Mouse (Mus musculus): ENCODE results near the gene Dvl3. TPM values are rescaled to one million over a fixed set of nuclear protein-coding genes. Genes with fewer than 3 reads are reported as not detected.
A peak's percentile ranks its signal among the peaks of the same experiment; 100 is the strongest.

Dvl3 gene
- 3.0 and 3.5 TPM in 2 replicates for polyA plus RNA-seq (2015; fragmentation: Nextera tagmentation; extraction: Ambion mirVana)

DNA sequence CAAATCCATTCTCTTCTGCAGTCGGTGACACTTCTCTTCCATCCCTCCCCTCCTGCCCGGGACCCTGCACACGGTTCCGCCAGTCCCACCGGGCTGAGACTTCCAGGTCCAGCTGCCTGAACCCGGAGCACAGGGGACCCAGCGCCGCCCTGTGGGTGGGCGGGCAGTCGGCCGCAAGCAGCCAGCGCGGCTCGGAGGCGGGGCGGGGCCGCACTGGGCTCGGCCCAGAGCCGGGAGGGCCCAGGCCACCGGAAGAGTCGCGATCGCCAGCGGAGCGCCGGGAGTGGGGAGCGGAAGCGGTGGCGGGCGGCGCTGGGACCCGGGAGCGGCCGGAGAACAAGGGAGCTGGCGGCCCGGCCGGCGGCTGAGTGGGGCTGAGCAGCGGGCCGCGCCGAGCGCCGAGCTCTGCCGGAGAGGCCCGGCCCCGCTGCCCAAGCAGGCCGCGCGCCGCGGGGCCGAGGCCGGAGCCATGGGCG is at the start of gene Dvl3:
Gene Dvl3, plus strand, starts transcription at position 257 of the 476 bp plus-strand sequence.
- Histone ChIP-seq H3K27me3 (ENCODE audit: insufficient read depth, low read length) (no peaks in the 10 kb centered on the region), H3K4me1 (ENCODE audit: insufficient read depth) (peaks cover 16% of the 10 kb centered on the region), H3K4me2 (ENCODE audit: low read depth, low read length) (peak within 1 kb of the TSS; percentile 81), H3K27ac (ENCODE audit: low read depth) (peak within 1 kb of the TSS; percentile 88), H3K4me3 (ENCODE audit: low read depth, low read length) (peak within 1 kb of the TSS; percentile 91), H3K9ac (replicated peaks) (peak within 1 kb of the TSS; percentile 95), H3K36me3 (replicated peaks; ENCODE audit: insufficient read depth, low read length) (peaks cover 2% of the 10 kb centered on the region; the same call in 1 of the 2 replicates), H3K9me3 (ENCODE audit: low read length) (no peaks in the 10 kb centered on the region)
- peak; percentile 96 for ATAC-seq
- 1% methylated on average over 50 of the region's 55 CpGs for WGBS (ENCODE audit: insufficient replicate concordance)
- DNase-seq, result peak; percentile 93
- TF ChIP-seq EP300 (IDR thresholded peaks at IDR 0.05; ENCODE audit: low read depth) (no peak), CTCF (IDR thresholded peaks at IDR 0.05; ENCODE audit: low read depth) (peak; percentile 60)

DNA sequence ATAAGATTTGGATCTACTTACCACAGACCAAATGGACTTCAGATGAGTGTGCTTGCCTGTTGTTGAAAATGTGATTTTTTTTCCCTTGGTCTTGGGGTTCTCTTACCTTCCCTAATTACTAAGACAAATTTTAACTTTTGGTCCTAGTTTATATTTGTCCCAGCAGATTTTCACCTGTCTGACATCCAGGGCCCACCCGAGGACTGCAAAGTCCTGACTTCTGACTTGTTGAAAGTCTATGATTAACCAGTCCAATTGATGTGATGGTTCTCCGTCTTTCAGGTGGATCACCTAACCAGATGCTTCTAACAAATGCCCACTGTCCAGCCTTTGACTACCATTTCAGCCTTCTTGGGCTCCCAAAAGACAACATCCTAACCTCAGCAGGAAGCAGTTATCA is 45.8 kb upstream of the Dvl3 start:
- Histone ChIP-seq H3K9ac (replicated peaks) (no peak overlapping the region), H3K36me3 (replicated peaks; ENCODE audit: insufficient read depth, low read length) (no peaks in the 10 kb centered on the region), H3K4me3 (ENCODE audit: low read depth, low read length) (no peak overlapping the region), H3K27me3 (ENCODE audit: insufficient read depth, low read length) (no peaks in the 10 kb centered on the region), H3K4me2 (ENCODE audit: low read depth, low read length) (no peak overlapping the region), H3K9me3 (ENCODE audit: low read length) (no peaks in the 10 kb centered on the region), H3K4me1 (ENCODE audit: insufficient read depth) (no peaks in the 10 kb centered on the region), H3K27ac (ENCODE audit: low read depth) (no peak overlapping the region)
- no peak for DNase-seq
- no peak for TF ChIP-seq EP300 (IDR thresholded peaks at IDR 0.05; ENCODE audit: low read depth)
- no peak for TF ChIP-seq CTCF (IDR thresholded peaks at IDR 0.05; ENCODE audit: low read depth)
- ATAC-seq, result no peak
- WGBS (ENCODE audit: insufficient replicate concordance), result 76% methylated on average over 2 of the region's 2 CpGs

DNA sequence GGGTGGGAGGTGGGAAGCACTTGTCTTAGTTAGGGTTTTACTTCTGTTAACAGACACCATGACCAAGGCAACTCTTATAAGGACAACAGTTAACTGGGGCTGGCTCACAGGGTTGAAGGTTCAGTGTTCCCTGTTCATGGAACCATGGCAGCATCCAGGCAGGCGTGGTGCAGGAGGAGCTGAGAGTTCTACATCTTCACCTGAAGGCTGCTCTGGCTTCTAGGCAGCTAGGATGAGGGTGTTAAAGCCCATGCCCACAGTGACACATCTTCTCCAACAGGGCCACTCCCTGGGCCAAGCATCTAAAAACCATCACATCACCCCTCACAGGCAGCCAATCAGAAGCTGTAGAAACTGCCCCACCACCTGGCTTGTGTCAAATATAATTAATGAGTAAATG is 45.1 kb upstream of the Dvl3 start:
- no peak for DNase-seq
- Histone ChIP-seq H3K27ac (ENCODE audit: low read depth) (no peak overlapping the region), H3K4me2 (ENCODE audit: low read depth, low read length) (no peak overlapping the region), H3K36me3 (replicated peaks; ENCODE audit: insufficient read depth, low read length) (no peaks in the 10 kb centered on the region), H3K27me3 (ENCODE audit: insufficient read depth, low read length) (no peaks in the 10 kb centered on the region), H3K9ac (replicated peaks) (no peak overlapping the region), H3K4me3 (ENCODE audit: low read depth, low read length) (no peak overlapping the region), H3K4me1 (ENCODE audit: insufficient read depth) (no peaks in the 10 kb centered on the region), H3K9me3 (ENCODE audit: low read length) (no peaks in the 10 kb centered on the region)
- WGBS (ENCODE audit: insufficient replicate concordance), result 80% methylated on average over 1 of the region's 1 CpGs
- no peak for ATAC-seq
- TF ChIP-seq EP300 (IDR thresholded peaks at IDR 0.05; ENCODE audit: low read depth) (no peak), CTCF (IDR thresholded peaks at IDR 0.05; ENCODE audit: low read depth) (no peak)

DNA sequence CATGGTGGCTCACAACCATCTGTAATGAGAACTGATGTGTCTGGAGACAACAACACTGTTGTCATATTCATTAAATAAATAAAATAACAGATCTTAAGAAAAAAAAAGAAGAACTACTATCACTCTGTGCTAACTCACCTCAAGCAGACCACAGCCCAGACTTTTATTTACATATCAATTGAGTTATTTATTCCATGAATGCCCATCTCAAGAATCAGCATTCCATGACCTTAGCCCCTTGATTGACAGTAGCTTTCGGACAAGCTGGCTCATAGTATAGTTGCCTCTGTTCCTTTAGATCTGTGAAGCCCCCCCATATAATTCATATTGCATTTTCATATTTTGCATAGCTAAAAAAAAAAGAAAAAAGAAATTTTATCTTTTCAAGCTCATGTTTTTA is 43.0 kb upstream of the Dvl3 start:
- no peaks in the 10 kb centered on the region for H3K9me3 ChIP-seq (ENCODE audit: low read length)
- TF ChIP-seq EP300 (IDR thresholded peaks at IDR 0.05; ENCODE audit: low read depth), result no peak
- TF ChIP-seq CTCF (IDR thresholded peaks at IDR 0.05; ENCODE audit: low read depth), result no peak
- H3K4me1 ChIP-seq (ENCODE audit: insufficient read depth), result no peaks in the 10 kb centered on the region
- ATAC-seq (no peak), DNase-seq (no peak)
- H3K27ac ChIP-seq (ENCODE audit: low read depth), result no peak overlapping the region
- no peak overlapping the region for H3K9ac ChIP-seq (replicated peaks)
- H3K4me3 ChIP-seq (ENCODE audit: low read depth, low read length), result no peak overlapping the region
- no peaks in the 10 kb centered on the region for H3K36me3 ChIP-seq (replicated peaks; ENCODE audit: insufficient read depth, low read length)
- no peak overlapping the region for H3K4me2 ChIP-seq (ENCODE audit: low read depth, low read length)
- WGBS (ENCODE audit: insufficient replicate concordance), result 83% methylated on average over 1 of the region's 1 CpGs
- no peaks in the 10 kb centered on the region for H3K27me3 ChIP-seq (ENCODE audit: insufficient read depth, low read length)

DNA sequence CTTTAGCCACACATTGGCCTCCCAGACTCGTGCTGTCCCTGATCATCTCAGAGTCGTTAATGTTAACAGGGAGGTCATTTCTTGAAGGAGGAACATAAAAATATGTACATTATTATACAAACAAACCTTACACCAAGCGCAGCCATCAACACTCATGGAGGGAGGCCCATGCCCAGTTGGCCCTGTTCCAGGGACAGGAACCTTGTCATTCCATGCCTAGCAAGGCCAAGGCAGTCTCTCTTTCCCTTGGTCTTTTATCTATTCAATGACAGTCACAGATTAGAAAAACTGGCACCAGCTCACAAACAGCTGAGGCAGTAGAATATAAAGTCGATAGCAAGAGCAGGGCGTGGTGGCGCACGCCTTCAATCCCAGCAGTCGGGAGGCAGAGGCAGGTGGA is 42.6 kb upstream of the Dvl3 start:
- H3K4me1 ChIP-seq (ENCODE audit: insufficient read depth), result no peaks in the 10 kb centered on the region
- no peak overlapping the region for H3K4me3 ChIP-seq (ENCODE audit: low read depth, low read length)
- ATAC-seq (no peak), DNase-seq (no peak)
- no peak overlapping the region for H3K4me2 ChIP-seq (ENCODE audit: low read depth, low read length)
- no peaks in the 10 kb centered on the region for H3K9me3 ChIP-seq (ENCODE audit: low read length)
- H3K27me3 ChIP-seq (ENCODE audit: insufficient read depth, low read length), result no peaks in the 10 kb centered on the region
- no peak overlapping the region for H3K9ac ChIP-seq (replicated peaks)
- 77% methylated on average over 8 of the region's 8 CpGs for WGBS (ENCODE audit: insufficient replicate concordance)
- TF ChIP-seq EP300 (IDR thresholded peaks at IDR 0.05; ENCODE audit: low read depth) (no peak), CTCF (IDR thresholded peaks at IDR 0.05; ENCODE audit: low read depth) (no peak)
- H3K27ac ChIP-seq (ENCODE audit: low read depth), result no peak overlapping the region
- no peaks in the 10 kb centered on the region for H3K36me3 ChIP-seq (replicated peaks; ENCODE audit: insufficient read depth, low read length)

DNA sequence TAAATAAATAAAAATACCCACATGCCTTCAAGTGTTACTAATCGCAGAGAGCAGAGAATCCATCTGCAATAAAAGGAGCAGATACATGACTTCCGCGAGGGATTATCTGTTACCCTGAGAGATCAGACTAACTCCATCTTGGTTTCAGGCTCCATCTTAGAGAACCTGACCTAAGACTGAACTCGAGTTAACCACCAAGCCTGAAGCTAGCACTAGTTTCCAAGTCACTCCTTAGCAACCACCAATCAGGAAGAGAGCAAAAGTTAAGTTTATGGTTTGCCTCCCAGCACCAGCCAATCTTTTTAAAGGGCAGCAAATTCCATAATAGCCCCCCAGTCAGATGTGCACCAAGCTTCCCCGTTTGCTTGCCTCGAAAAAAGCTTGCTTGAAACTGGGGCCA is 42.0 kb upstream of the Dvl3 start:
- no peaks in the 10 kb centered on the region for H3K27me3 ChIP-seq (ENCODE audit: insufficient read depth, low read length)
- H3K9me3 ChIP-seq (ENCODE audit: low read length), result no peaks in the 10 kb centered on the region
- H3K36me3 ChIP-seq (replicated peaks; ENCODE audit: insufficient read depth, low read length), result no peaks in the 10 kb centered on the region
- no peak overlapping the region for H3K9ac ChIP-seq (replicated peaks)
- DNase-seq, result no peak
- no peak overlapping the region for H3K27ac ChIP-seq (ENCODE audit: low read depth)
- 77% methylated on average over 6 of the region's 6 CpGs for WGBS (ENCODE audit: insufficient replicate concordance)
- ATAC-seq, result no peak
- H3K4me2 ChIP-seq (ENCODE audit: low read depth, low read length), result no peak overlapping the region
- H3K4me3 ChIP-seq (ENCODE audit: low read depth, low read length), result no peak overlapping the region
- no peaks in the 10 kb centered on the region for H3K4me1 ChIP-seq (ENCODE audit: insufficient read depth)
- TF ChIP-seq EP300 (IDR thresholded peaks at IDR 0.05; ENCODE audit: low read depth) (no peak), CTCF (IDR thresholded peaks at IDR 0.05; ENCODE audit: low read depth) (no peak)

- DNase-seq (no peak), ATAC-seq (no peak)
- no peaks in the 10 kb centered on the region for H3K9me3 ChIP-seq (ENCODE audit: low read length)
- no peaks in the 10 kb centered on the region for H3K4me1 ChIP-seq (ENCODE audit: insufficient read depth)
- H3K4me2 ChIP-seq (ENCODE audit: low read depth, low read length), result no peak overlapping the region
- no peak overlapping the region for H3K9ac ChIP-seq (replicated peaks)
- no peaks in the 10 kb centered on the region for H3K36me3 ChIP-seq (replicated peaks; ENCODE audit: insufficient read depth, low read length)
- H3K27me3 ChIP-seq (ENCODE audit: insufficient read depth, low read length), result no peaks in the 10 kb centered on the region
- H3K27ac ChIP-seq (ENCODE audit: low read depth), result no peak overlapping the region
- TF ChIP-seq CTCF (IDR thresholded peaks at IDR 0.05; ENCODE audit: low read depth), result no peak
- no peak for TF ChIP-seq EP300 (IDR thresholded peaks at IDR 0.05; ENCODE audit: low read depth)
- 79% methylated on average over 1 of the region's 1 CpGs for WGBS (ENCODE audit: insufficient replicate concordance)
- no peak overlapping the region for H3K4me3 ChIP-seq (ENCODE audit: low read depth, low read length)
These were observed 41.4 kb upstream of the Dvl3 start for GRCm38 (mm10) chr16:20475335-20475734.
